13 mouse cellular contexts compared by ENCODE assay signal in genomic region chr10:22174190-22174487, GRCm38 (mm10). TPM values are rescaled to one million over a fixed set of nuclear protein-coding genes. Genes with fewer than 3 reads are reported as not detected.
"Had no signal": no experiment of that assay in that cellular context is flagged by ENCODE, and none has a peak within 500 bp of the region (broad histone marks: within the 10 kb centered on the region; RNA-seq: fewer than 3 reads in every experiment).

No protein-coding gene starts in this region.

RNA-seq across cellular contexts. Expression of gene H60b, which starts 15.8 kb away (rescaled TPM):
- total RNA-seq: gastrocnemius, adult 18-20 months; gastrocnemius, adult 2 months; gastrocnemius, adult 8-10 months; gastrocnemius, postnatal 14 days; gastrocnemius, postnatal 25 days; gastrocnemius, postnatal 36 days; heart, adult 18-20 months; heart, adult 2 months; heart, adult 8-10 months had no signal
- polyA plus RNA-seq: erythroblast, embryonic 14.5 days; heart, adult 2 months had no signal

RNA-seq across cellular contexts. Expression of gene Raet1e, which starts 15.8 kb away (rescaled TPM):
- total RNA-seq: forebrain, postnatal 0 days; gastrocnemius, adult 2 months; gastrocnemius, postnatal 25 days; gastrocnemius, postnatal 36 days; heart, adult 2 months; heart, adult 8-10 months had no signal
- polyA plus RNA-seq: cerebellum, adult 2 months; erythroblast, embryonic 14.5 days; frontal cortex, adult 2 months had no signal

RNA-seq across cellular contexts. Expression of gene E030030I06Rik, which starts 25.1 kb away (rescaled TPM):
- total RNA-seq: forebrain, postnatal 0 days had no signal
- polyA plus RNA-seq: erythroblast, embryonic 14.5 days had no signal
